Mouse (Mus musculus): ENCODE measurements at regions not wholly inside any gene's neighbourhood (a gene's known extent, or its start where the extent isn't known, plus 50 kb on each side); places are given as distances from the start of the nearest gene placed in this dataset.

DNA sequence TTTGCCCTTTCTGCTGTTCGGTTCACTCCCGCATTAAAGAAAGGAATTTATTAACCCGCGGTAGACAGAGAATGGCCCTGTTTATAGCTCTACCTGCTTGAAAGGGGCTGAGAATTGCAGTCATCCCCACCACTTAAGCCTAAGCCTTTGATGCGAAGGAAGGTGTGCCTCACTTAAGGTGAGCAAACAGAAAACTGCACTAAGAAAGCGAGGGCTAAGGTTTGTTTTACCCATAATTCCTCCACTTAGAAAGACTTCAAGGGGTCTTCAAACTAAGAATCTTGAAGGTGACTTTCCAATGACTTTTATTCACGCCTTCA is 540.7 kb upstream of the Gm19410 start:
- Histone ChIP-seq H3K36me3 (ENCODE audit: control insufficient read depth, insufficient read depth, low read length) (no peaks in the 10 kb centered on the region), H3K9me3 (ENCODE audit: control insufficient read depth, low read length) (no peaks in the 10 kb centered on the region), H3K9ac (ENCODE audit: low read depth, low read length) (no peak overlapping the region), H3K27me3 (ENCODE audit: control insufficient read depth, insufficient read depth, low read length) (no peaks in the 10 kb centered on the region), H3K4me2 (replicated peaks; ENCODE audit: low read depth, low read length) (no peak overlapping the region), H3K4me1 (ENCODE audit: control insufficient read depth, insufficient read depth, low read length) (0 out of 2 replicates have a peak, but pooled peaks cover 3% of the 10 kb centered on the region), H3K27ac (ENCODE audit: low read depth, low read length) (no peak overlapping the region), H3K4me3 (ENCODE audit: low read length) (no peak overlapping the region)
- no peak for ATAC-seq (ENCODE audit: low FRiP score, low TSS enrichment)
- WGBS, result 48% methylated on average over 7 of the region's 7 CpGs

DNA sequence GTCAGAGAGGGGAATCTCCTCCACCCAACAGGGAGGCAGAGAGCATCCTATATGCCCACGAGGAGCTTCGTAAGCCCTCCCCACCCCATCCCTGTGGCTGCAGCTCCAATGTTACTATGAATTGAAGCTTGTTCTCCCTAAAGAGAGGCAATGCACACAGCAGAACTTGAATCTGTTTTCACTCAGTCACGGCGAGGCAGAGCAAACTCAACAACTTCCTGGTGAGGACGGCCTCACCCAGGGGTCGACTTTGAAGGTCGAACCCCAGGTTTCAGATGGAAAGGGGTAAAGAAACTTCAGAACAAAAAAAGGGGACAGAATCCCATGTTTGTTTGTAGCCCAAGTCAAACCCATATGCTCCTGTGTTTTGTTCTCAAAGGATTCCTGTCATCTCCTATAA is 538.5 kb upstream of the Gm19410 start:
- no peak overlapping the region for H3K9ac ChIP-seq (ENCODE audit: low read depth, low read length)
- H3K9me3 ChIP-seq (ENCODE audit: control insufficient read depth, low read length), result no peaks in the 10 kb centered on the region
- H3K4me3 ChIP-seq (ENCODE audit: low read length), result no peak overlapping the region
- 59% methylated on average over 7 of the region's 7 CpGs for WGBS
- no peak for ATAC-seq (ENCODE audit: low FRiP score, low TSS enrichment)
- no peaks in the 10 kb centered on the region for H3K36me3 ChIP-seq (ENCODE audit: control insufficient read depth, insufficient read depth, low read length)
- no peak overlapping the region for H3K4me2 ChIP-seq (replicated peaks; ENCODE audit: low read depth, low read length)
- no peaks in the 10 kb centered on the region for H3K27me3 ChIP-seq (ENCODE audit: control insufficient read depth, insufficient read depth, low read length)
- H3K27ac ChIP-seq (ENCODE audit: low read depth, low read length), result no peak overlapping the region
- 0 out of 2 replicates have a peak, but pooled peaks cover 3% of the 10 kb centered on the region for H3K4me1 ChIP-seq (ENCODE audit: control insufficient read depth, insufficient read depth, low read length)

DNA sequence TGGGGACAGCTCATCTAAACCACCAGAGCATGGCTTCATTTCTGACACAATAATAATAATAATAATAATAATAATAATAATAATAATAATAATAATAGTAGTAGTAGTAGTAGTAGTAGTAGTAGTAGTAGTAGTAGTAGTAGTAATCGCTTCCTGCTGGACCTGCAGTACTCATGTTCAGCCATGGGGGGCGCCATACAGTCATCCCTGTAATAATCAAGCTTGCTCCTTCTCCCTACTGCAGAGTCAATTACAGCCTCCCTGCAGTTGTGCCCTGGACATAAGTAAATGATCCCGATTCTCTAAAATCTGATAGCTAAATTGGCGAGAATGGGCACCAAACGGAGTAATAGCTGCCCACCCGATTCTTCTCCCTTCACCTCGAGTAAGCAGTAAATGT is 537.1 kb upstream of the Gm19410 start:
- Histone ChIP-seq H3K36me3 (ENCODE audit: control insufficient read depth, insufficient read depth, low read length) (no peaks in the 10 kb centered on the region), H3K27me3 (ENCODE audit: control insufficient read depth, insufficient read depth, low read length) (no peaks in the 10 kb centered on the region), H3K4me2 (replicated peaks; ENCODE audit: low read depth, low read length) (no peak overlapping the region), H3K27ac (ENCODE audit: low read depth, low read length) (no peak overlapping the region), H3K9me3 (ENCODE audit: control insufficient read depth, low read length) (no peaks in the 10 kb centered on the region), H3K4me1 (ENCODE audit: control insufficient read depth, insufficient read depth, low read length) (0 out of 2 replicates have a peak, but pooled peaks cover 3% of the 10 kb centered on the region), H3K4me3 (ENCODE audit: low read length) (no peak overlapping the region), H3K9ac (ENCODE audit: low read depth, low read length) (no peak overlapping the region)
- no peak for ATAC-seq (ENCODE audit: low FRiP score, low TSS enrichment)
- 79% methylated on average over 7 of the region's 7 CpGs for WGBS

DNA sequence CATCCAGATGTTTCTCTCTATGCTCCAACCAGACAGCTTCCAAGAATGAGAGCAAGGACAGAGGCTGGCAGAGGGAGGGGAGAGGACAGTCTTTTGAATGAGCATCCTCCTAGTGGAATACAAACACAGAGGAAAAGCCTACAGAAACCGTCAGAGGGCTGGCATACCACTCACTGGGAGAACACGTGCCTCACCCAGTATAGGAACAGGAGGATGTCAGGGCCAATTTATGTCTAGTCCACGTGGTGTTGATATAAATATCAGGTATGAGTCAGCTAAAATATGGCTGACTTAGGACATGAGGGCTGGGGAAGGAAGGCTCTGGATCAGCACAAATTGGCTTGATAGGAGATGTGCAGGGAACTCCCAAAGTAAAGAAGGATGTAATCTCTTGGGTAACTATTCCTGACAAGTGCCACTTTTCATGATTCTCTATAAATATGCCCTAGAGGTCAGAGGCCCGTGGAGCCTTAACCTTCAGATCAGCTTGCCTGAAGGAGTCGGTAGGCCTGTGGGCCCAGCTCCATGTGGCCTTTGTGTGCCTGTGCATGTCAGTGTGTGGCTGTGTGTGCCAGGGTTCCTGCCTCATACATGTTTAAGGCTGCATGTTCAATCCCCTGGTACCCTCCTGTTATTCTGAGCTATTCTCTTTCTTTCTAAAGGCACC is 531.9 kb upstream of the Gm19410 start:
- Histone ChIP-seq H3K27me3 (ENCODE audit: control insufficient read depth, insufficient read depth, low read length) (no peaks in the 10 kb centered on the region), H3K9me3 (ENCODE audit: control insufficient read depth, low read length) (no peaks in the 10 kb centered on the region), H3K4me2 (replicated peaks; ENCODE audit: low read depth, low read length) (no peak overlapping the region), H3K4me1 (ENCODE audit: control insufficient read depth, insufficient read depth, low read length) (no peaks in the 10 kb centered on the region), H3K9ac (ENCODE audit: low read depth, low read length) (no peak overlapping the region), H3K36me3 (ENCODE audit: control insufficient read depth, insufficient read depth, low read length) (no peaks in the 10 kb centered on the region), H3K4me3 (ENCODE audit: low read length) (no peak overlapping the region), H3K27ac (ENCODE audit: low read depth, low read length) (no peak overlapping the region)
- 0 out of 2 replicates have a peak, but pooled peaks have one; percentile 35 for ATAC-seq (ENCODE audit: low FRiP score, low TSS enrichment)
- WGBS, result 44% methylated on average over 5 of the region's 5 CpGs

DNA sequence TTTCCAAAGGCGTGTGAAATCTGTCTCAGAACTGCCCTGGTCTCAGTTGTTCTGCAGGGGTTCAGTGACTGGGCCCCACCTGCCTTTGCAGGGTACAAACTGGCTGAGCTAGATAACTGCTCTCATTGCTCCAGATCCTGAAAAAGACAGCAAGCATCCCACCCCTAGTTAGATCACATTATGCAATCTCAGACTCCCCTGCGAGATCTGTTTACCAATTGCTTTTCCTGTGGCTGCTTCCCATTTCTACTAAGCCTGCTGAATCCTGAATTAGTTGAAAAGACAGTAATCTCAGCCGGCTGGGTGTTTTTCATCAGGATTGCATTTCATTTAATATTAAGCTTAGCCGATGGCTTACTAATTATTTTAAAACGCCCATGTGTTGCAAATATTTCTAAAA is 531.2 kb upstream of the Gm19410 start:
- H3K9me3 ChIP-seq (ENCODE audit: control insufficient read depth, low read length), result no peaks in the 10 kb centered on the region
- no peak overlapping the region for H3K4me3 ChIP-seq (ENCODE audit: low read length)
- H3K4me1 ChIP-seq (ENCODE audit: control insufficient read depth, insufficient read depth, low read length), result no peaks in the 10 kb centered on the region
- no peaks in the 10 kb centered on the region for H3K36me3 ChIP-seq (ENCODE audit: control insufficient read depth, insufficient read depth, low read length)
- H3K9ac ChIP-seq (ENCODE audit: low read depth, low read length), result no peak overlapping the region
- no peak overlapping the region for H3K4me2 ChIP-seq (replicated peaks; ENCODE audit: low read depth, low read length)
- WGBS, result 66% methylated on average over 5 of the region's 5 CpGs
- no peak for ATAC-seq (ENCODE audit: low FRiP score, low TSS enrichment)
- no peaks in the 10 kb centered on the region for H3K27me3 ChIP-seq (ENCODE audit: control insufficient read depth, insufficient read depth, low read length)
- no peak overlapping the region for H3K27ac ChIP-seq (ENCODE audit: low read depth, low read length)

DNA sequence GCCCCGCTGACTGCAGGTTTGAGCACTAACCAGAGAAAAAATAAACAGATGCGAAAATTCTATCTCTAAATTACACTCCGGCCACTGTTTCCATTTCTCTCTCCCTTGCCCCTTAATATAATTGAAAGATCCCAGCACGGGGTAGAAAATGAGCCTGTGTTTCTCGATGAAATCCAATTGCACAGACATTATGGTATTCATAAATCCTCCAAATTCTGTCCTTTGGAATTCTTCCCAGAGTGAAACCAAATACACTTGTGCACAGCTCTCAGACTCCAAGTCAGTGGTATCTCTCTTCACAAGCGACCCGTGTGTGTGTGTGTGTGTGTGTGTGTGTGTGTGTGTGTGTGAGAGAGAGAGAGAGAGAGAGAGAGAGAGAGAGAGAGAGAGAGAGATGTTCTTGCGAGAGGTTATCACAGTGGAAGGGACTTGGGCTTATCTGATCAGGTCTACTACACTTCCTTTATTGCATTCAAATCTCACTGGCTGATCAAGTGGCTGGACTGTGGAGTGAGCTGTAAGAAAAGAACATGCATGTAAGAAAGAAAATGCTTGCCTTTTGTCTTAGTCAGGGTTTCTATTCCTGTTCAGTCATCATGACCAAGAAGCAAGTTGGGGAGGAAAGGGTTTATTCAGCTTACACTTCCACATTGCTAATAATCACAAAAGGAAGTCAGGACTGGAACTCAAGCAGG is 529.6 kb upstream of the Gm19410 start:
- no peak for ATAC-seq (ENCODE audit: low FRiP score, low TSS enrichment)
- WGBS, result 46% methylated on average over 8 of the region's 8 CpGs
- H3K4me2 ChIP-seq (replicated peaks; ENCODE audit: low read depth, low read length), result no peak overlapping the region
- H3K9ac ChIP-seq (ENCODE audit: low read depth, low read length), result no peak overlapping the region
- H3K9me3 ChIP-seq (ENCODE audit: control insufficient read depth, low read length), result no peaks in the 10 kb centered on the region
- H3K4me1 ChIP-seq (ENCODE audit: control insufficient read depth, insufficient read depth, low read length), result no peaks in the 10 kb centered on the region
- no peaks in the 10 kb centered on the region for H3K27me3 ChIP-seq (ENCODE audit: control insufficient read depth, insufficient read depth, low read length)
- no peak overlapping the region for H3K4me3 ChIP-seq (ENCODE audit: low read length)
- no peak overlapping the region for H3K27ac ChIP-seq (ENCODE audit: low read depth, low read length)
- no peaks in the 10 kb centered on the region for H3K36me3 ChIP-seq (ENCODE audit: control insufficient read depth, insufficient read depth, low read length)

DNA sequence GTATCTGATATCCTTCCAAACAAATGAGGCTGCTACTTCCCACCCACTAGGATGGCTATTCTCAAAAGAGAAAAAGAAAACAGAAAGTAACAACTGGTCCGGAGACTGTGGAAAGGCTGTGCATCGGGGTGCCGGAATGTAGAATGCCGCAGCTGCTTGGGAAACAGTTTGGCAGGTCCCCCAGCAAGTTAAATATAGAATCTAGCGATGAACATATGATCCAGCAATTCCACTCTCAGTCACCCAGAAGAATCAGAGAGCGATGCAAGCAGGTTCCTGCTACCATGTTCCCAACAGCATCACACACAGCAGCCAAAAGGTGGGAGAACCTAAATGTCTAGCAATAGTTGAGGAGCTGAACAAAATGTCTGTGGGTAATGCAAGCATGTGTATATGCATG is 528.3 kb upstream of the Gm19410 start:
- no peaks in the 10 kb centered on the region for H3K36me3 ChIP-seq (ENCODE audit: control insufficient read depth, insufficient read depth, low read length)
- H3K27me3 ChIP-seq (ENCODE audit: control insufficient read depth, insufficient read depth, low read length), result no peaks in the 10 kb centered on the region
- no peak overlapping the region for H3K9ac ChIP-seq (ENCODE audit: low read depth, low read length)
- WGBS, result 85% methylated on average over 6 of the region's 6 CpGs
- H3K4me2 ChIP-seq (replicated peaks; ENCODE audit: low read depth, low read length), result no peak overlapping the region
- ATAC-seq (ENCODE audit: low FRiP score, low TSS enrichment), result no peak
- H3K9me3 ChIP-seq (ENCODE audit: control insufficient read depth, low read length), result no peaks in the 10 kb centered on the region
- no peak overlapping the region for H3K27ac ChIP-seq (ENCODE audit: low read depth, low read length)
- H3K4me3 ChIP-seq (ENCODE audit: low read length), result no peak overlapping the region
- no peaks in the 10 kb centered on the region for H3K4me1 ChIP-seq (ENCODE audit: control insufficient read depth, insufficient read depth, low read length)

DNA sequence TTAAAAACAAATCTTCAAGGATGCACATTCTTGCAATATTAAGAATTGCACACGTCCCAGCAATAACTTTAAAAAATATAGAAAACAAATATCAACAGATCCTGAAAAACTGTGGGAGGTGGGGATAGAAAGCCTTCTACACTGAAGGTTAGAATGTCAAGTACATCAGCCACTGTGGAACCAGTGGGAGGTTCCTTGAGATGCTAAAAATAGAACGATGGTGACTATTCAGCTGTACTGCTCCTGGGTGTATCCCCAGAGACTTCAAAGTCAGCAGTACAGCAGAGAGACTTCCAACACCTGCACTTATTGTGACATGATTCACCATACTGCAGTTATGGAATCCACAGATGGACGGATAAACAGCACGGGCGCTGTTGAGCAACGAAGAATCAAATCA is 524.7 kb upstream of the Gm19410 start:
- Histone ChIP-seq H3K9me3 (ENCODE audit: control insufficient read depth, low read length) (no peaks in the 10 kb centered on the region), H3K4me1 (ENCODE audit: control insufficient read depth, insufficient read depth, low read length) (no peaks in the 10 kb centered on the region), H3K36me3 (ENCODE audit: control insufficient read depth, insufficient read depth, low read length) (no peaks in the 10 kb centered on the region), H3K4me2 (replicated peaks; ENCODE audit: low read depth, low read length) (no peak overlapping the region), H3K9ac (ENCODE audit: low read depth, low read length) (no peak overlapping the region), H3K27me3 (ENCODE audit: control insufficient read depth, insufficient read depth, low read length) (no peaks in the 10 kb centered on the region), H3K4me3 (ENCODE audit: low read length) (no peak overlapping the region), H3K27ac (ENCODE audit: low read depth, low read length) (no peak overlapping the region)
- ATAC-seq (ENCODE audit: low FRiP score, low TSS enrichment), result no peak
- WGBS, result 78% methylated on average over 6 of the region's 6 CpGs

DNA sequence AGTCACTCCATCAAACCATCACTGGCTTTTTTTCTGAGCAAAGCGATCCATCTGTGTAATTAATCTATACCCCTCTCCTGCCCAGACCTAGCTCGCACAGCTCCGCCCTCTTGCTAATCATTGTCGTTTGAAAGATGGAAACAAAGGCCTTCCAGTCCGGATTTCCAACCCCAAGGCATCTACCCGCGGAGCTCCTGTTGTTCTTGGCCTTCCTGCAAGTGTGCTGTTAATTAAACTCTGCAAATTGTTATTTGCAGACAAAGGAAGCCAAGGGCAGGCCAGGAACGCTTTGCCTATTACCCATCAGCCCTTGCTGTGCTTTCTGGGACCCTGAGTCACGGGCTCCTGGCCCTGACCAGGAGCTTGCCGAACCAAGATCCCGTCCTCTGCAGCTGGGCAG is 522.0 kb upstream of the Gm19410 start:
- Histone ChIP-seq H3K4me1 (ENCODE audit: control insufficient read depth, insufficient read depth, low read length) (no peaks in the 10 kb centered on the region), H3K4me3 (ENCODE audit: low read length) (no peak overlapping the region), H3K27me3 (ENCODE audit: control insufficient read depth, insufficient read depth, low read length) (no peaks in the 10 kb centered on the region), H3K36me3 (ENCODE audit: control insufficient read depth, insufficient read depth, low read length) (no peaks in the 10 kb centered on the region), H3K4me2 (replicated peaks; ENCODE audit: low read depth, low read length) (no peak overlapping the region), H3K9me3 (ENCODE audit: control insufficient read depth, low read length) (no peaks in the 10 kb centered on the region), H3K27ac (ENCODE audit: low read depth, low read length) (peak overlapping the region; percentile 38; the same call in 1 of the 2 replicates), H3K9ac (ENCODE audit: low read depth, low read length) (no peak overlapping the region)
- peak; percentile 64; the same call in 1 of the 2 replicates for ATAC-seq (ENCODE audit: low FRiP score, low TSS enrichment)
- 19% methylated on average over 11 of the region's 11 CpGs for WGBS

Measured in kidney, embryonic 14.5 days (tissue).